Mouse (Mus musculus): ENCODE measurements at regions not wholly inside any gene's neighbourhood (a gene's known extent, or its start where the extent isn't known, plus 50 kb on each side); places are given as distances from the start of the nearest gene placed in this dataset.

GRCm38 (mm10) chr10:84186466-84186865 lies 253.9 kb downstream of the Nuak1 start:
- H3K4me1 ChIP-seq = no peaks in the 10 kb centered on the region
- no peak for ATAC-seq (ENCODE audit: low FRiP score, low read depth)
- H3K36me3 ChIP-seq = no peaks in the 10 kb centered on the region
- H3K4me2 ChIP-seq (replicated peaks) = no peak overlapping the region
- H3K9ac ChIP-seq = no peak overlapping the region
- H3K9me3 ChIP-seq = no peaks in the 10 kb centered on the region
- H3K4me3 ChIP-seq = no peak overlapping the region
- no peaks in the 10 kb centered on the region for H3K27me3 ChIP-seq
- no peak overlapping the region for H3K27ac ChIP-seq
- 61% methylated on average over 2 of the region's 2 CpGs for WGBS

DNA sequence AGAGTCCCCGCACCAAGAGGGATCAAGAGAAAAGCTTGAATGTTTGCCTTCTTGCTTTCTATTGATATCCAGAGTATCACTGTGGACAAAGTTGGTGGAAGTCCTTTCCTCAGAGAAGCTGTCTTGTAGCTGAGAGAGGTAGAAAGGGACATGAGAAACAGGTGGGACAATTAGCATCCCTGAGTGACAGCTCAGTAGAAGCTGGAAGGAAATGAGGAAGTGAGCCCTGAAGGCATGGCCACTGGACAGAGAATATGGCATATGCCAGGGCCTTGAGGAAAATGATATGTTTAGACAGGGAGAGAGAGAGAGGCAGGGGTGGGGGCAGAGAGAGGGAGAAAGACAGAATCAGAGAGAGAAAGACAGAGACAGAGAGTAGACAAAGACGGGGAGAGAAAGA lies 241.4 kb downstream of the Nuak1 start:
- H3K4me2 ChIP-seq (replicated peaks) = no peak overlapping the region
- WGBS = 89% methylated on average over 2 of the region's 2 CpGs
- ATAC-seq (ENCODE audit: low FRiP score, low read depth) = no peak
- H3K4me1 ChIP-seq = peaks cover 18% of the 10 kb centered on the region
- H3K4me3 ChIP-seq = no peak overlapping the region
- no peaks in the 10 kb centered on the region for H3K27me3 ChIP-seq
- H3K9ac ChIP-seq = no peak overlapping the region
- H3K27ac ChIP-seq = no peak overlapping the region
- H3K9me3 ChIP-seq = no peaks in the 10 kb centered on the region
- H3K36me3 ChIP-seq = no peaks in the 10 kb centered on the region

- no peak overlapping the region for H3K27ac ChIP-seq
- ATAC-seq (ENCODE audit: low FRiP score, low read depth) = no peak
- no peak overlapping the region for H3K9ac ChIP-seq
- H3K4me2 ChIP-seq (replicated peaks) = no peak overlapping the region
- peaks cover 18% of the 10 kb centered on the region for H3K4me1 ChIP-seq
- no peaks in the 10 kb centered on the region for H3K9me3 ChIP-seq
- no peak overlapping the region for H3K4me3 ChIP-seq
- no peaks in the 10 kb centered on the region for H3K27me3 ChIP-seq
- WGBS = 21% methylated on average over 3 of the region's 3 CpGs
- H3K36me3 ChIP-seq = no peaks in the 10 kb centered on the region
Observed at GRCm38 (mm10) chr10:84201785-84202184, 238.6 kb downstream of the Nuak1 start.

GRCm38 (mm10) chr10:84212096-84212785 lies 228.2 kb downstream of the Nuak1 start:
- WGBS = 55% methylated on average over 5 of the region's 5 CpGs
- Histone ChIP-seq H3K9me3 (peaks cover 14% of the 10 kb centered on the region), H3K27me3 (no peaks in the 10 kb centered on the region), H3K4me3 (no peak overlapping the region), H3K4me1 (peaks cover 5% of the 10 kb centered on the region; the same call in 1 of the 2 replicates), H3K9ac (no peak overlapping the region), H3K27ac (no peak overlapping the region), H3K4me2 (replicated peaks) (no peak overlapping the region), H3K36me3 (no peaks in the 10 kb centered on the region)
- no peak for ATAC-seq (ENCODE audit: low FRiP score, low read depth)

- Histone ChIP-seq H3K36me3 (no peaks in the 10 kb centered on the region), H3K9ac (no peak overlapping the region), H3K4me1 (peaks cover 5% of the 10 kb centered on the region; the same call in 1 of the 2 replicates), H3K4me3 (no peak overlapping the region), H3K27ac (no peak overlapping the region), H3K4me2 (replicated peaks) (no peak overlapping the region), H3K27me3 (no peaks in the 10 kb centered on the region), H3K9me3 (no peaks in the 10 kb centered on the region)
- no peak for ATAC-seq (ENCODE audit: low FRiP score, low read depth)
Observed at GRCm38 (mm10) chr10:84214812-84215211, 225.6 kb downstream of the Nuak1 start.

GRCm38 (mm10) chr10:84229224-84229921 lies 211.0 kb downstream of the Nuak1 start:
- H3K4me2 ChIP-seq (replicated peaks) = no peak overlapping the region
- no peaks in the 10 kb centered on the region for H3K4me1 ChIP-seq
- H3K4me3 ChIP-seq = no peak overlapping the region
- ATAC-seq (ENCODE audit: low FRiP score, low read depth) = no peak
- no peaks in the 10 kb centered on the region for H3K9me3 ChIP-seq
- no peak overlapping the region for H3K9ac ChIP-seq
- H3K36me3 ChIP-seq = no peaks in the 10 kb centered on the region
- no peak overlapping the region for H3K27ac ChIP-seq
- H3K27me3 ChIP-seq = no peaks in the 10 kb centered on the region
- 75% methylated on average over 7 of the region's 7 CpGs for WGBS

GRCm38 (mm10) chr10:84230011-84230781 lies 210.2 kb downstream of the Nuak1 start:
- Histone ChIP-seq H3K4me3 (no peak overlapping the region), H3K27me3 (no peaks in the 10 kb centered on the region), H3K9me3 (no peaks in the 10 kb centered on the region), H3K4me1 (no peaks in the 10 kb centered on the region), H3K27ac (no peak overlapping the region), H3K36me3 (no peaks in the 10 kb centered on the region), H3K4me2 (replicated peaks) (no peak overlapping the region), H3K9ac (no peak overlapping the region)
- WGBS = 87% methylated on average over 18 of the region's 18 CpGs
- no peak for ATAC-seq (ENCODE audit: low FRiP score, low read depth)

GRCm38 (mm10) chr10:84235006-84235405 lies 205.4 kb downstream of the Nuak1 start:
- WGBS = 88% methylated on average over 6 of the region's 6 CpGs

GRCm38 (mm10) chr10:84236236-84236635 lies 204.2 kb downstream of the Nuak1 start:
- no peaks in the 10 kb centered on the region for H3K36me3 ChIP-seq
- H3K9ac ChIP-seq = no peak overlapping the region
- no peaks in the 10 kb centered on the region for H3K4me1 ChIP-seq
- H3K27ac ChIP-seq = no peak overlapping the region
- H3K9me3 ChIP-seq = peaks cover 7% of the 10 kb centered on the region
- no peak overlapping the region for H3K4me3 ChIP-seq
- no peak for ATAC-seq (ENCODE audit: low FRiP score, low read depth)
- WGBS = 76% methylated on average over 2 of the region's 2 CpGs
- no peak overlapping the region for H3K4me2 ChIP-seq (replicated peaks)
- no peaks in the 10 kb centered on the region for H3K27me3 ChIP-seq

More at GRCm38 (mm10) chr10:84235006-84235405, 205.4 kb downstream of the Nuak1 start:
- no peaks in the 10 kb centered on the region for H3K9me3 ChIP-seq
- H3K4me3 ChIP-seq = no peak overlapping the region
- no peak overlapping the region for H3K27ac ChIP-seq
- H3K4me2 ChIP-seq (replicated peaks) = no peak overlapping the region
- H3K27me3 ChIP-seq = no peaks in the 10 kb centered on the region
- no peaks in the 10 kb centered on the region for H3K4me1 ChIP-seq
- no peaks in the 10 kb centered on the region for H3K36me3 ChIP-seq
- no peak for ATAC-seq (ENCODE audit: low FRiP score, low read depth)
- no peak overlapping the region for H3K9ac ChIP-seq

GRCm38 (mm10) chr10:84238279-84238963 lies 202.0 kb downstream of the Nuak1 start:
- Histone ChIP-seq H3K4me3 (no peak overlapping the region), H3K27me3 (no peaks in the 10 kb centered on the region), H3K4me1 (no peaks in the 10 kb centered on the region), H3K27ac (no peak overlapping the region), H3K4me2 (replicated peaks) (no peak overlapping the region), H3K9ac (no peak overlapping the region), H3K9me3 (peaks cover 24% of the 10 kb centered on the region), H3K36me3 (no peaks in the 10 kb centered on the region)
- WGBS = 68% methylated on average over 18 of the region's 18 CpGs
- ATAC-seq (ENCODE audit: low FRiP score, low read depth) = no peak

DNA sequence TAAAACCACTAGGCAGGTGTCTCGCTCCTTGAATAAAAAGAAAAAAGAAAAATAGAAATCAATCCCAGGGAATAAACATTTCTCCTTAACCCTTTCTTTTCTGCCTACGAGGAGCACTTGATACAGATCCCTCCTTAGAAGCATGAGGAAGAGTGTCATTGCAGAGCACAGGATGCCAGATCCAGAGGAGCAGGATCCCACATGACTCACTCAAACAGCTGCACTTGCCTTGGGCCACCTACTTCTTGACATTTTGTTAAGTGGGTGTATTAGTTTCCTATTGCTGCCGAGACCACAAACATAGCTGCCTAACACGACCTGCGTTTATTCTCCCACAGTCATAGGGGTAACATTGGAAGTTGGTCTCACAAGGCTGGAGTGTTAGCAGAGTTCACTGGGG lies 197.1 kb downstream of the Nuak1 start:
- H3K27ac ChIP-seq = no peak overlapping the region
- no peak overlapping the region for H3K9ac ChIP-seq
- no peaks in the 10 kb centered on the region for H3K4me1 ChIP-seq
- no peaks in the 10 kb centered on the region for H3K27me3 ChIP-seq
- ATAC-seq (ENCODE audit: low FRiP score, low read depth) = no peak
- no peak overlapping the region for H3K4me3 ChIP-seq
- no peaks in the 10 kb centered on the region for H3K36me3 ChIP-seq
- 89% methylated on average over 5 of the region's 5 CpGs for WGBS
- no peak overlapping the region for H3K4me2 ChIP-seq (replicated peaks)
- peaks cover 24% of the 10 kb centered on the region for H3K9me3 ChIP-seq

- H3K9ac ChIP-seq = no peak overlapping the region
- ATAC-seq (ENCODE audit: low FRiP score, low read depth) = no peak
- 94% methylated on average over 3 of the region's 3 CpGs for WGBS
- no peaks in the 10 kb centered on the region for H3K4me1 ChIP-seq
- no peaks in the 10 kb centered on the region for H3K9me3 ChIP-seq
- no peak overlapping the region for H3K4me3 ChIP-seq
- H3K27ac ChIP-seq = no peak overlapping the region
- no peak overlapping the region for H3K4me2 ChIP-seq (replicated peaks)
- H3K27me3 ChIP-seq = no peaks in the 10 kb centered on the region
- no peaks in the 10 kb centered on the region for H3K36me3 ChIP-seq
Observed at GRCm38 (mm10) chr10:84249346-84249745, 191.1 kb downstream of the Nuak1 start.
